Mouse (Mus musculus): Measurements from ENCODE around the gene Mmp14. TPM values are rescaled to one million over a fixed set of nuclear protein-coding genes. Genes with fewer than 3 reads are reported as not detected.

Mmp14 gene
- polyA plus RNA-seq, 1 experiment from 2014 or later: 167 TPM

DNA sequence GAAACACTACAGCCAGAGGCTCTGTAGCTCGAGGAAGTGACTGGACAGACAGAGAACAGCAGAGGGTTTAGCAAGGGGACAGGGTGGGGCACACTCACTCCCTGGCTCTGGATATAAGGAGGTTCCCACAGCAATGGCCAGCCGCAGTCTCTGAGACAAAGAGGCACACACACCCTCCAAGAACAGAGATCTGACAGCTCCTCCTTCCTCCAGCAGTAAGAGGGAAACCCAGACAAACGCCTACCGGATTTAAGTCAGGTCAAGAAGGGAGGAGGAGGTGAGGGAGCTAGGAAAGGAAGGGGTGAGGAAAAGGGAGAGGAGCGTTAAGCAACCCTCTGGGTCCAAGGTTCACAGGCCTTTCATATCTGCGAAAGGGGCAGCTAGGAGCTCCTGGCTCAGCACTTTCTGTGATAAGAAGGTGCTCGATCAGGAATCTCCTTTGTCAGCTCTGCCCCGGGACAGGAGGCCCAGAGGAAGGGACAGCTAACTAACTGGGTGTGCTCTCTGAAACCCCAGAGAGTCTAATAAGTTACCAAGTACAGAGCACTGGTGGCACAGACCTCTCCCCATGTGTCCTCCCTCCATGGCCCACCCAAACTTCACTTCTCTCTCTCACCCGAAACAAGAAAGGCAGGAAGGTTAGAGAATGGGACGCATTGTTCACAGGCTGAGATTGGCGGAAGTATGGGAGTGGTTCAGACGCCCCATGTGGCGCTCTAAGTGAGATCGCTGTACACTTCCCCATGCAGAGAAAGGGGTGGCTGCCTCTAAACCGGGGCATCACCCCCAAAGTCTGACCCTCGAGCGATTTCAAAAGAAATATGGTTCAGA is 21.2 kb upstream of the Mmp14 start:
- Histone ChIP-seq H3K9ac (ENCODE audit: low read depth, low read length) (peak overlapping the region; percentile 42; the same call in 1 of the 2 replicates), H3K9me3 (ENCODE audit: control insufficient read depth, low read length) (no peaks in the 10 kb centered on the region), H3K27ac (ENCODE audit: low read depth, low read length) (peak overlapping the region; percentile 85), H3K4me2 (replicated peaks; ENCODE audit: low read depth, low read length) (peak overlapping the region; percentile 30), H3K4me3 (ENCODE audit: low read length) (no peak overlapping the region), H3K36me3 (ENCODE audit: control insufficient read depth, insufficient read depth, low read length) (no peaks in the 10 kb centered on the region), H3K4me1 (ENCODE audit: control insufficient read depth, insufficient read depth, low read length) (peaks cover 36% of the 10 kb centered on the region), H3K27me3 (ENCODE audit: control insufficient read depth, insufficient read depth, low read length) (no peaks in the 10 kb centered on the region)
- whole genome bisulfite sequencing: 43% methylated on average over 17 of the region's 17 CpGs
- ATAC-seq (ENCODE audit: low FRiP score, low TSS enrichment): no peak

DNA sequence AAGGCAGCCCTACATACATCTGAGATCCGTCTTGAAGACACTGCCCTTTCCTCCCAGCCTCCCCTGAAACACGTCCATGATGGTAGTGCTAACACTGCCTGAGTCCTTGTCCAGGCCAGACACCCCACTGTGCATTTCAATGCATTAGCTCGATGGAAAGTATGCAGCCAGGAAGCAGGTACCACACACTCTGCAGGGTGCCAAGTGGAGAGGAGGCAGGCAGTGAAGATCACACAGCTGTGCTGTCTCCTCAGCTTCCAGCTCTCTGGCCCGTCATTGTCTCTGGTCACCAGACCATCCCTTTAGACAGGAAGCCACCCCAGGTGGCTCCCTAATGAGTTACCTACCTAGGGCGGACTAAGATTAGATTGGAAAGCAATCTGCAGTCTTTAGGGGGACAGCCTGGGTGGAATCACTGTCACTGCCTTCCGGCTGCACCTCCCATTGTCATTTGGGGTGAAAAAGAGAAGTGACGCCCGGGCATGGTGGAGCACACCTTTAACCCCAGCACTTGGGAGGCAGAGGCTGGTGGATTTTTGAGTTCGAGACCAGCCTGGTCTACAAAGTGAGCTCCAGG is 19.3 kb upstream of the Mmp14 start:
- Histone ChIP-seq H3K9ac (ENCODE audit: low read depth, low read length) (no peak overlapping the region), H3K9me3 (ENCODE audit: control insufficient read depth, low read length) (no peaks in the 10 kb centered on the region), H3K27me3 (ENCODE audit: control insufficient read depth, insufficient read depth, low read length) (no peaks in the 10 kb centered on the region), H3K4me2 (replicated peaks; ENCODE audit: low read depth, low read length) (no peak overlapping the region), H3K4me1 (ENCODE audit: control insufficient read depth, insufficient read depth, low read length) (peaks cover 36% of the 10 kb centered on the region), H3K4me3 (ENCODE audit: low read length) (no peak overlapping the region), H3K27ac (ENCODE audit: low read depth, low read length) (no peak overlapping the region), H3K36me3 (ENCODE audit: control insufficient read depth, insufficient read depth, low read length) (no peaks in the 10 kb centered on the region)
- WGBS: 61% methylated on average over 9 of the region's 9 CpGs
- ATAC-seq (ENCODE audit: low FRiP score, low TSS enrichment): no peak

DNA sequence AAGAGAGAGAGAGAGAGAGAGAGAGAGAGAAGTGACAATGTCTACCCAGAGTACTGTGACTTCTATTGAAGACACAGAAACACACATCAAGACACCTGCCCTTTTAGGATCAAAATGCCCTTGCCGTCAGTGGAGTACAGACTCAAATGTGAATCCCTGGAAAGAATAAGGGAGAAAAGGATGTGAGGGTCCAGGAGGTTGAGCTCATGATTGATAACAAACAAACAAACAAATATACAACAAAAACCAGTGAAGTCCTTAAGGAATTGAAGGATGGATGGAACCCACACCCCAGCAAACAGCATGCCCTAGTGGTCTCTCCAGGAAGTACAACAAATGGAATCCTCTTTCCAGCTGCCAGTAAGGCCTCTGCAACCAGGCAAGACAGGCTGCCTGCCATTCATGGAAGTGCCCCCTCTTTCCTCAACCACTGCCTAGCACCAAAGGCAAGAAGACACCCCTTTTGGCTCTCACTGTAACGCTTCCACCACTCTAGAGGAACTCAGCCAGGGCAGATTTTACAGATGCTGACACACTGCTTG is 18.7 kb upstream of the Mmp14 start:
- no peak overlapping the region for H3K9ac ChIP-seq (ENCODE audit: low read depth, low read length)

DNA sequence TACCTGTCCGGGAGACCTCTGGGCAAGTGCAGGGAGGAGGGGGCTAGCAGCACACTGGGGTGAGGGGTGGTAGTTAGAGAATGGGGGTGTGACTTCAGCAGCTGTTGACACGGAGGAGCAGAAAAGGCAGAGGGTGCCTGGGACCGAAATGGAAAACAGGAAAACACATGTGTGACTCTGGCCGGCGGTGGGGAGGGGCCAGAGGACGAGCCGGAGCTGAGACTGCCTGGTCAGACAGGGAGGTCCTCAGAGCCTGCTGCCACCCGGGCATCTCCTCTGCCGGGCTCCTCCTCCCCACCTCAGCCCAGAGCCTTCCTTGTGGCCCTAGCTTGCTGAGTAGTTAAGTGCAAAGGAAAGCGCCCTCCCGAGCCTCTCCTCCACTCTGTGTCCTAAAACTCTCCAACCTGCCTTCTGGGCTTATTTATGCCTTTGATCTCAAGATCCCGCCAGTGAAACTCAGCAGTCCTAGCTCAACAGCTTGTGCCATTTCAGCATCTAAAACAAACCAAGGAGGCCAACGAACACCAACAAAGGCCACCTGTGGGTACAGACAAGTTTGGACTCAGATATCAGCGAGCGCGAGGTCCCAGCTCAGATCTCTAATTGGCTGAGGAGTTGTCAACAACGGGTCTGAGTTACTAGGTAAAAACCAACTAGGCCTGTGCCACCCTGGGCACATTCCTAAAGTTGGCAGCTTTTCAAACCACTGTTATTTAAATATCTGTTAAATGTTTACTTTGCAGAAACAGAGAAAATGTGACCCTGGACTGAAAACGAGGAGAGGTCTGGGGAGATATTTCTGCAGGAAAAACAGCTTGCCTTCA is 17.3 kb upstream of the Mmp14 start:
- peak overlapping the region; percentile 55; the same call in 1 of the 2 replicates for H3K27ac ChIP-seq (ENCODE audit: low read depth, low read length)
- H3K4me1 ChIP-seq (ENCODE audit: control insufficient read depth, insufficient read depth, low read length): peaks cover 33% of the 10 kb centered on the region
- H3K4me3 ChIP-seq (ENCODE audit: low read length): peak overlapping the region; percentile 22
- no peaks in the 10 kb centered on the region for H3K9me3 ChIP-seq (ENCODE audit: control insufficient read depth, low read length)
- H3K36me3 ChIP-seq (ENCODE audit: control insufficient read depth, insufficient read depth, low read length): no peaks in the 10 kb centered on the region
- H3K27me3 ChIP-seq (ENCODE audit: control insufficient read depth, insufficient read depth, low read length): no peaks in the 10 kb centered on the region
- H3K4me2 ChIP-seq (replicated peaks; ENCODE audit: low read depth, low read length): peak overlapping the region; percentile 47
- peak; percentile 45 for ATAC-seq (ENCODE audit: low FRiP score, low TSS enrichment)
- peak overlapping the region; percentile 47; the same call in 1 of the 2 replicates for H3K9ac ChIP-seq (ENCODE audit: low read depth, low read length)
- 7% methylated on average over 18 of the region's 18 CpGs for WGBS

More for the DNA sequence above, 18.7 kb upstream of the Mmp14 start:
- WGBS: 43% methylated on average over 2 of the region's 2 CpGs
- Histone ChIP-seq H3K36me3 (ENCODE audit: control insufficient read depth, insufficient read depth, low read length) (no peaks in the 10 kb centered on the region), H3K27ac (ENCODE audit: low read depth, low read length) (no peak overlapping the region), H3K27me3 (ENCODE audit: control insufficient read depth, insufficient read depth, low read length) (no peaks in the 10 kb centered on the region), H3K4me1 (ENCODE audit: control insufficient read depth, insufficient read depth, low read length) (peaks cover 41% of the 10 kb centered on the region), H3K4me2 (replicated peaks; ENCODE audit: low read depth, low read length) (no peak overlapping the region), H3K9me3 (ENCODE audit: control insufficient read depth, low read length) (no peaks in the 10 kb centered on the region), H3K4me3 (ENCODE audit: low read length) (no peak overlapping the region)
- no peak for ATAC-seq (ENCODE audit: low FRiP score, low TSS enrichment)

DNA sequence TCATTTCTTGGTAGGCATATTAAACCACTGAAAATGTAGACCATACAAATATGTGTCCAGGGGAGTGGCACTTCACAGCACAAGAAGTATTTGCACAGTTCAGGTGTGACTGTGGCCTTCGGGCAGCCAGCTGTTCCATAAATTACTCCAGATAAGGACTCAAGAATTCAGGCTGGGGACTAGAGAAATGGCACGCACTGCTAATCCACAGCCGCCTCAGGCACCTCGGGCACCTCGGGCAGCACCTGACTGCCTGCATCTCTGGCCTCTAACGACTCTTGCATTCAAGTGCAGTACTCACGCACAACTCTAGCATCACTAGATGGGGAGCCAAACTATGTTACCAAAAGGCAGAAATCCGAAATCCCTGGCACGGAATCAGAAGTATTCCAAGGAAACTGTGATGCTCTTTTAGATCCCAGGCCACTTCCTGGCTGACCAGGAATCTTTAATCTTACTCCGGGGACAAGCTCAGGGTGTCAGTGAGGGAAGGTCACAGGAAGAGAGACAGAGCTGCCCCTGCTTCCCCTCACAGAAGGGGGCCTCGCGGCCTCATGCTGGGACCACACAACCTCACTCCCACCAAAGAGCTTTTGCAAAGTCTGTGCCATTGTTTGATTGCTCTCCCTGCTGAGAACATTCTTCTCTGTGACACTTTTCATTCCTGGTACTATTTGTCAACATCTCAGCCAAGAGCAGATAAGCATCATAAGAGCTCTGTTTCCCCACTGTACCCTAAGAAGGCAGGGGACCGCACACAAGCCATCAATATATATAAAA is 16.0 kb upstream of the Mmp14 start:
- Histone ChIP-seq H3K4me3 (ENCODE audit: low read length) (no peak overlapping the region), H3K27me3 (ENCODE audit: control insufficient read depth, insufficient read depth, low read length) (no peaks in the 10 kb centered on the region), H3K4me1 (ENCODE audit: control insufficient read depth, insufficient read depth, low read length) (peaks cover 20% of the 10 kb centered on the region), H3K9ac (ENCODE audit: low read depth, low read length) (no peak overlapping the region), H3K4me2 (replicated peaks; ENCODE audit: low read depth, low read length) (no peak overlapping the region), H3K9me3 (ENCODE audit: control insufficient read depth, low read length) (no peaks in the 10 kb centered on the region), H3K36me3 (ENCODE audit: control insufficient read depth, insufficient read depth, low read length) (no peaks in the 10 kb centered on the region), H3K27ac (ENCODE audit: low read depth, low read length) (no peak overlapping the region)
- WGBS: 20% methylated on average over 13 of the region's 13 CpGs
- ATAC-seq (ENCODE audit: low FRiP score, low TSS enrichment): no peak

DNA sequence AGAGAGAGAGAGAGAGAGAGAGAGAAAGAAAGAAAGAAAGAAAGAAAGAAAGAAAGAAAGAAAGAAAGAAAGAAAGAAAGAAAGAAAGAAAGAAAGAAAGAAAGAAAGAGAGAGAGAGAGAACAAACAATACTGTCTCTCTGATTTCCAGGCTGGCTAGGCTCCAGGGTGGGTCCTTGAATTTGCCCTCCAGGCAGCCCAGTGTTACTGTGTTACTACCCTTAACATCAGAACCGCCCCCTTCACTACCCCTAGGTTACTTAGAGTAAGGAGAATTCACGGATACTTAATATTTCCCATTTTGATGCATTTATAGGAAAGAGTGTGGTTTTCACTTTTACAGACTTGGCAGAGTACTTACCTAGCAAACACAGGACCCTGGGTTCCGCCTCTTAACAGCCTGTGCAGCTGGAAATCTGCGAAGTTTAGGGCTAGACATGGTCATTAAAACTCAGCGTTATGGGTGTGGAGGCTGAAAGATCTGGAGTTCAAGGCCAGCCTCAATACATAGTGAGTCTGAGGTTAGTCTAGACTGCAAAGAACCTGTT is 15.1 kb upstream of the Mmp14 start:
- H3K9ac ChIP-seq (ENCODE audit: low read depth, low read length): no peak overlapping the region
- no peak overlapping the region for H3K27ac ChIP-seq (ENCODE audit: low read depth, low read length)
- no peak overlapping the region for H3K4me2 ChIP-seq (replicated peaks; ENCODE audit: low read depth, low read length)
- H3K9me3 ChIP-seq (ENCODE audit: control insufficient read depth, low read length): no peaks in the 10 kb centered on the region
- H3K27me3 ChIP-seq (ENCODE audit: control insufficient read depth, insufficient read depth, low read length): no peaks in the 10 kb centered on the region
- no peak overlapping the region for H3K4me3 ChIP-seq (ENCODE audit: low read length)
- no peaks in the 10 kb centered on the region for H3K36me3 ChIP-seq (ENCODE audit: control insufficient read depth, insufficient read depth, low read length)
- 57% methylated on average over 5 of the region's 5 CpGs for WGBS
- peaks cover 20% of the 10 kb centered on the region for H3K4me1 ChIP-seq (ENCODE audit: control insufficient read depth, insufficient read depth, low read length)
- no peak for ATAC-seq (ENCODE audit: low FRiP score, low TSS enrichment)

DNA sequence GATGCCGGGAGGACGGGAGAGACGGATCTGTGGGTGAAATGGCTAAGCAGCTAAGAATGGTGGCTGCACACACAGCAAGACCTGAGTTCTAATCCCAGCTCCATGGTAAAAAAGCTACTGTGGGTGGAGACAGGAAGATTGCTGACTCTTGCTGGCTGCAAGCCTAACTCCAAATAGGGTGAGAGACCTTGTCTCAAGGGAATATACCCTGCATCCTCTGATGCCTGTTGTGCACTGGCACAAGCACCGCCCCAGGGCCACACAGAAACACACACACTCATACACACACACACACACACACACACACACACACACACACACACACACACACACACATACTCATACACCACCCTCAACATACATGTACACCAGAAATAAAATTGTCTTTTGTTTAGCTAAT is 14.6 kb upstream of the Mmp14 start:
- ATAC-seq (ENCODE audit: low FRiP score, low TSS enrichment): no peak
- 84% methylated on average over 4 of the region's 4 CpGs for WGBS
- no peak overlapping the region for H3K4me3 ChIP-seq (ENCODE audit: low read length)
- H3K9me3 ChIP-seq (ENCODE audit: control insufficient read depth, low read length): no peaks in the 10 kb centered on the region
- H3K27ac ChIP-seq (ENCODE audit: low read depth, low read length): no peak overlapping the region
- H3K4me1 ChIP-seq (ENCODE audit: control insufficient read depth, insufficient read depth, low read length): peaks cover 20% of the 10 kb centered on the region
- H3K27me3 ChIP-seq (ENCODE audit: control insufficient read depth, insufficient read depth, low read length): no peaks in the 10 kb centered on the region
- H3K4me2 ChIP-seq (replicated peaks; ENCODE audit: low read depth, low read length): no peak overlapping the region
- no peaks in the 10 kb centered on the region for H3K36me3 ChIP-seq (ENCODE audit: control insufficient read depth, insufficient read depth, low read length)
- no peak overlapping the region for H3K9ac ChIP-seq (ENCODE audit: low read depth, low read length)

DNA sequence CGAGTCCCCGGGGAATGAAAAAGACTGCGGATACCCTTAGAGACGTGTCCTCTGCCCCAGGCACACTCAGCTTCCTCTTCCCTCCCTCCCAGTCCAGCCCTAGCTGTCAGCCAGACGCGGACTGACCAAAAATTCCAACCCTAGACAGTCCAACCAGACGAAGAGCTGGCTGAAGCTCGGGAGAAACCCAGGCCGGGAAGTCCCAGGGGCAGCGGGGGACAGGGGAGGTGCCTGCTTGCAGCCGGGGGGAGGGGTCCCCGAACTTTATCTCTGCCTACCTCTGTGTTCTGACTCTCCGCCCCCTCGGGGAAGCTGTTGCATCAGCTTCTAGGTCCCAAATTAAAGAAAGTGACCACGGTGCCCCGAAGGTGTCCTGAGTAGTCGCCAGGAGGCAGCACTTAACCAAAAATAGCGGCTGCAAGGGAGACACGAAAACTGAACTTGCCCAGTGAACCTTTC is 13.8 kb upstream of the Mmp14 start, which contains the start of gene Slc7a7:
Gene Slc7a7, minus strand, starts transcription at position 158 of the 459 bp plus-strand sequence.
- Histone ChIP-seq H3K9ac (ENCODE audit: low read depth, low read length) (no peak within 1 kb of the TSS), H3K4me2 (replicated peaks; ENCODE audit: low read depth, low read length) (peak within 1 kb of the TSS; percentile 33; the same call in 1 of the 2 replicates), H3K4me1 (ENCODE audit: control insufficient read depth, insufficient read depth, low read length) (peaks cover 20% of the 10 kb centered on the region), H3K9me3 (ENCODE audit: control insufficient read depth, low read length) (no peaks in the 10 kb centered on the region), H3K4me3 (ENCODE audit: low read length) (peak within 1 kb of the TSS; percentile 8), H3K27me3 (ENCODE audit: control insufficient read depth, insufficient read depth, low read length) (no peaks in the 10 kb centered on the region), H3K36me3 (ENCODE audit: control insufficient read depth, insufficient read depth, low read length) (no peaks in the 10 kb centered on the region), H3K27ac (ENCODE audit: low read depth, low read length) (no peak within 1 kb of the TSS)
- 10% methylated on average over 19 of the region's 19 CpGs for WGBS
- ATAC-seq (ENCODE audit: low FRiP score, low TSS enrichment): peak; percentile 39; the same call in 1 of the 2 replicates
